Mouse (Mus musculus) myocyte (in vitro differentiated cells): ENCODE data around the gene Myh11. TPM values are rescaled to one million over a fixed set of nuclear protein-coding genes. Genes with fewer than 3 reads are reported as not detected.

Experiments used
- H3K27me3 ChIP-seq: one replicate; pipeline ENCODE4 v1.6.1; 2011; ENCODE audit not compliant: control insufficient read depth, insufficient read depth, insufficient read length
- H3K36me3 ChIP-seq: one replicate; pipeline ENCODE4 v1.6.1; 2011; ENCODE audit not compliant: control insufficient read depth, insufficient read depth
- H3K4me2 ChIP-seq: one replicate; pipeline ENCODE4 v1.6.1; 2011; ENCODE audit warnings: low read depth, control low read depth
- H3K4me3 ChIP-seq: one replicate; pipeline ENCODE4 v1.5.1; 2011; ENCODE audit warnings: mild to moderate bottlenecking, control low read depth, moderate library complexity
- H3K79me2 ChIP-seq: one replicate; pipeline ENCODE4 v1.6.1; 2011; ENCODE audit not compliant: control insufficient read depth, insufficient read depth
- H3ac ChIP-seq: one replicate; pipeline ENCODE4 v1.6.1; 2011; ENCODE audit not compliant: control insufficient read depth, insufficient read length
- CEBPB ChIP-seq: IDR thresholded peaks from 2 replicates; pipeline ENCODE4 v1.6.1; 2011; ENCODE audit warnings: mild to moderate bottlenecking, moderate library complexity; ENCODE audit not compliant: poor library complexity, insufficient read depth, severe bottlenecking
- E2F4 ChIP-seq: IDR thresholded peaks from one replicate; pipeline ENCODE4 v1.6.1; 2011; ENCODE audit warnings: mild to moderate bottlenecking, control low read depth, moderate library complexity; ENCODE audit not compliant: insufficient read depth
- MAX ChIP-seq: IDR thresholded peaks from one replicate; pipeline ENCODE4 v1.6.1; 2011; ENCODE audit warnings: low read depth, mild to moderate bottlenecking, control low read depth
- MYOD1 ChIP-seq, 3 experiments: IDR thresholded peaks; one replicate each; pipeline ENCODE4 v1.6.1; 2011; ENCODE audit warnings: control low read depth in 2 of 3, low read depth in 2 of 3, mild to moderate bottlenecking in 2 of 3, moderate library complexity in 1 of 3; ENCODE audit not compliant: insufficient read length in 2 of 3, control insufficient read depth in 1 of 3
- MYOG ChIP-seq, 3 experiments: IDR thresholded peaks; one replicate each; pipeline ENCODE4 v1.6.1; 2011; ENCODE audit warnings: control low read depth in 2 of 3, low read depth in 2 of 3, mild to moderate bottlenecking in 2 of 3; ENCODE audit not compliant: insufficient read length in 2 of 3, control insufficient read depth in 1 of 3, insufficient read depth in 1 of 3
- POLR2A ChIP-seq: IDR thresholded peaks from one replicate; pipeline ENCODE4 v1.6.1; 2011; ENCODE audit warnings: low read depth, mild to moderate bottlenecking, control low read depth, moderate library complexity; ENCODE audit not compliant: insufficient read length
- POLR2AphosphoS2 ChIP-seq: IDR thresholded peaks from one replicate; pipeline ENCODE4 v1.6.1; 2011; ENCODE audit warnings: low read depth, control low read depth; ENCODE audit not compliant: insufficient read length
- REST ChIP-seq: IDR thresholded peaks from one replicate; pipeline ENCODE4 v1.6.1; 2011; ENCODE audit warnings: mild to moderate bottlenecking, control low read depth, moderate library complexity; ENCODE audit not compliant: insufficient read depth, insufficient read length
- SRF ChIP-seq: IDR thresholded peaks from one replicate; pipeline ENCODE4 v1.6.1; 2011; ENCODE audit warnings: low read depth; ENCODE audit not compliant: control insufficient read depth, insufficient read length
- TCF12 ChIP-seq: IDR thresholded peaks from one replicate; pipeline ENCODE4 v1.6.1; 2011; ENCODE audit warnings: mild to moderate bottlenecking, control low read depth; ENCODE audit not compliant: poor library complexity, insufficient read depth, severe bottlenecking
- TCF3 ChIP-seq: IDR thresholded peaks from one replicate; pipeline ENCODE4 v1.6.1; 2011; ENCODE audit warnings: low read depth, control low read depth; ENCODE audit not compliant: insufficient read length
- USF1 ChIP-seq: IDR thresholded peaks from one replicate; pipeline ENCODE4 v1.6.1; 2011; ENCODE audit warnings: low read depth, mild to moderate bottlenecking, control low read depth, moderate library complexity
- polyA plus RNA-seq: library from polyadenylated mRNA; unstranded; fragments of >200 nt; fragmentation: generic; extraction: Trizol; gene quantifications from one replicate; pipeline ENCODE4 v1.2.1, GENCODE M21; 2012; ENCODE audit warnings: missing spikeins

The Myh11 gene
- polyA plus RNA-seq, 1 experiment, result 0.01 TPM

- Histone ChIP-seq H3K27me3 (no peaks in the 10 kb centered on the region), H3K36me3 (peaks cover 20% of the 10 kb centered on the region), H3K4me2 (no peak overlapping the region), H3K4me3 (no peak overlapping the region), H3K79me2 (peaks cover 9% of the 10 kb centered on the region), H3ac (no peak overlapping the region)
- TF ChIP-seq SRF (no peak), USF1 (no peak), CEBPB (no peak), MYOG (IDR thresholded peaks at IDR 0.05; ENCODE audit: control insufficient read depth in 1 of 3, insufficient read depth in 1 of 3, insufficient read length in 2 of 3, low read depth in 2 of 3) (no peak), TCF3 (no peak), POLR2AphosphoS2 (no peak), E2F4 (no peak), TCF12 (no peak), POLR2A (no peak), MAX (no peak), REST (no peak), MYOD1 (IDR thresholded peaks at IDR 0.05; ENCODE audit: control insufficient read depth in 1 of 3, insufficient read length in 2 of 3, low read depth in 2 of 3) (no peak)
Observed at GRCm38 (mm10) chr16:14151718-14152117, 139.5 kb downstream of the Myh11 start.

- Histone ChIP-seq H3K4me3 (no peak overlapping the region), H3K36me3 (peaks cover 41% of the 10 kb centered on the region), H3K27me3 (no peaks in the 10 kb centered on the region), H3ac (no peak overlapping the region), H3K79me2 (no peaks in the 10 kb centered on the region), H3K4me2 (no peak overlapping the region)
- no peak for TF ChIP-seq SRF
- TF ChIP-seq E2F4, result no peak
- TF ChIP-seq POLR2A, result no peak
- no peak for TF ChIP-seq MYOD1 (IDR thresholded peaks at IDR 0.05; ENCODE audit: control insufficient read depth in 1 of 3, insufficient read length in 2 of 3, low read depth in 2 of 3)
- no peak for TF ChIP-seq POLR2AphosphoS2
- no peak for TF ChIP-seq TCF12
- TF ChIP-seq TCF3, result no peak
Observed at GRCm38 (mm10) chr16:14147712-14148111, 143.5 kb downstream of the Myh11 start.

Other genes with a start within 250 kb of the Myh11 start
- gene Nde1, start 128.1 kb downstream of the Myh11 start, polyA plus RNA-seq, result 36.4 TPM
- 8.2 TPM for gene Marf1, start 128.0 kb downstream of the Myh11 start, polyA plus RNA-seq
- 34.3 TPM for gene Fopnl, start 26.0 kb upstream of the Myh11 start, polyA plus RNA-seq
- gene Abcc1, start 70.2 kb upstream of the Myh11 start, polyA plus RNA-seq, result 23.0 TPM